30 mouse cellular contexts compared by ENCODE assay signal in genomic region chr17:72009836-72010235, GRCm38 (mm10).
"Had no signal": no experiment of that assay in that cellular context is flagged by ENCODE, and none has a peak within 500 bp of the region (broad histone marks: within the 10 kb centered on the region; RNA-seq: fewer than 3 reads in every experiment).

No protein-coding gene starts in this region.

- DNase-seq: heart, postnatal 10 days; heart, postnatal 14 days; heart, postnatal 36 days; heart, postnatal 4 days; kidney, adult 11 months; kidney, adult 18-20 months; kidney, adult 2 months; kidney, adult 8-10 months; kidney, adult 9 months; kidney, postnatal 10 days; kidney, postnatal 14 days; kidney, postnatal 25 days; kidney, postnatal 36 days; kidney, postnatal 4 days; layer of hippocampus, adult 9-11 months; layer of hippocampus, postnatal 36 days had no signal

- H3K27ac ChIP-seq: heart, embryonic 13.5 days; heart, embryonic 15.5 days; hindbrain, embryonic 10.5 days; hindbrain, embryonic 12.5 days; hindbrain, embryonic 13.5 days; hindbrain, embryonic 14.5 days; hindbrain, embryonic 15.5 days; hindbrain, postnatal 0 days; intestine, embryonic 15.5 days; kidney, embryonic 15.5 days; kidney, postnatal 0 days; layer of hippocampus, adult 2 months; left cerebral cortex, adult 2 months had no signal

- H3K4me3 ChIP-seq: heart, embryonic 12.5 days; heart, embryonic 13.5 days; heart, embryonic 15.5 days; hindbrain, embryonic 10.5 days; hindbrain, embryonic 12.5 days; hindbrain, embryonic 13.5 days; hindbrain, embryonic 15.5 days; intestine, embryonic 15.5 days; kidney, embryonic 15.5 days; layer of hippocampus, adult 2 months; left cerebral cortex, adult 2 months had no signal

- H3K4me1 ChIP-seq: heart, embryonic 12.5 days; heart, embryonic 13.5 days; heart, embryonic 15.5 days; hindbrain, embryonic 10.5 days; hindbrain, embryonic 12.5 days; hindbrain, embryonic 13.5 days; hindbrain, embryonic 15.5 days; intestine, embryonic 15.5 days had no signal

- H3K27me3 ChIP-seq: heart, embryonic 12.5 days; heart, embryonic 13.5 days; heart, embryonic 15.5 days; hindbrain, embryonic 12.5 days; hindbrain, embryonic 13.5 days; hindbrain, embryonic 15.5 days; intestine, embryonic 15.5 days; kidney, embryonic 15.5 days had no signal
